Mouse (Mus musculus) heart, postnatal 25 days (tissue): Measurements from ENCODE around the gene Fkbp10. TPM values are rescaled to one million over a fixed set of nuclear protein-coding genes. Genes with fewer than 3 reads are reported as not detected.

Experiments
- DNase-seq: peaks from one replicate; pipeline ENCODE4 v3.0.0; 2022; ENCODE audit warnings: low spot score
- intact Hi-C: fragments of 180-260 bp; cut with DNase I; formaldehyde crosslinking; loops from one replicate; pipeline ENCODE4 v1.15.1; 2025
- total RNA-seq, 2 experiments: library from RNA; stranded (reverse); gene quantifications; 2 replicates each; pipeline ENCODE4 v1.2.3; 2021

Fkbp10 gene
- total RNA-seq, 2 experiments from 2014 or later = 12.2 to 14.4 TPM

GRCm38 (mm10) chr11:100406995-100407705 lies 8.3 kb upstream of the Fkbp10 start:
- intact Hi-C loops = no loop called here
- no peak for DNase-seq

- no peak for DNase-seq
- intact Hi-C loops = loop anchor here (1.0 kb wide), 1 partner anchor 46 kb away; no protein-coding TSS in a partner anchor
Observed at GRCm38 (mm10) chr11:100408076-100408834, 7.2 kb upstream of the Fkbp10 start.

GRCm38 (mm10) chr11:100408835-100409462 lies 6.5 kb upstream of the Fkbp10 start:
- no peak for DNase-seq
- intact Hi-C loops = loop anchor here (1.0 kb wide), 1 partner anchor 47 kb away; no protein-coding TSS in a partner anchor

GRCm38 (mm10) chr11:100409686-100410085 lies 5.8 kb upstream of the Fkbp10 start:
- intact Hi-C loops = no loop called here

GRCm38 (mm10) chr11:100411736-100412135 lies 3.8 kb upstream of the Fkbp10 start:
- intact Hi-C loops = no loop called here
- DNase-seq = no peak

More at GRCm38 (mm10) chr11:100409686-100410085, 5.8 kb upstream of the Fkbp10 start:
- no peak for DNase-seq

- intact Hi-C loops = no loop called here
- no peak for DNase-seq
Observed at GRCm38 (mm10) chr11:100413541-100413940, 2.0 kb upstream of the Fkbp10 start.

GRCm38 (mm10) chr11:100414021-100414913 lies 1.2 kb upstream of the Fkbp10 start, which contains the start of gene P3h4:
P3h4 (minus strand) TSS chr11:100414836.
- peak; percentile 76 for DNase-seq
- intact Hi-C loops = no loop called here

- intact Hi-C loops = no loop called here
- DNase-seq = no peak
Observed at GRCm38 (mm10) chr11:100421537-100421936, 6.0 kb downstream of the Fkbp10 start.

- no peak for DNase-seq
- intact Hi-C loops = no loop called here
Observed at GRCm38 (mm10) chr11:100423836-100424235, 8.3 kb downstream of the Fkbp10 start.

GRCm38 (mm10) chr11:100425851-100426250 lies 10.4 kb downstream of the Fkbp10 start:
- intact Hi-C loops = loop anchor here (2.0 kb wide), 2 partner anchors 47 to 129 kb away; partner anchors contain the start of gene Klhl11
- peak; percentile 38 for DNase-seq

- DNase-seq = no peak
- intact Hi-C loops = loop anchor here (2.0 kb wide), 2 partner anchors 46 to 128 kb away; partner anchors contain the start of gene Klhl11
Observed at GRCm38 (mm10) chr11:100426820-100427219, 11.3 kb downstream of the Fkbp10 start.

GRCm38 (mm10) chr11:100428612-100429199 lies 13.2 kb downstream of the Fkbp10 start:
- intact Hi-C loops = no loop called here
- no peak for DNase-seq

GRCm38 (mm10) chr11:100430052-100430451 lies 14.6 kb downstream of the Fkbp10 start:
- intact Hi-C loops = no loop called here
- no peak for DNase-seq

GRCm38 (mm10) chr11:100432002-100432401 lies 16.5 kb downstream of the Fkbp10 start:
- no peak for DNase-seq
- intact Hi-C loops = no loop called here

GRCm38 (mm10) chr11:100435678-100436246 lies 20.3 kb downstream of the Fkbp10 start:
- DNase-seq = no peak
- intact Hi-C loops = no loop called here

GRCm38 (mm10) chr11:100437901-100438300 lies 22.4 kb downstream of the Fkbp10 start:
- DNase-seq = no peak
- intact Hi-C loops = no loop called here

GRCm38 (mm10) chr11:100440691-100441522 lies 25.4 kb downstream of the Fkbp10 start:
- intact Hi-C loops = no loop called here

GRCm38 (mm10) chr11:100441797-100442196 lies 26.3 kb downstream of the Fkbp10 start, which contains the start of the genes Nt5c3b and Klhl10:
Nt5c3b (minus strand) TSS chr11:100441808.
Klhl10 (plus strand) TSS chr11:100441917.
- intact Hi-C loops = no loop called here
- DNase-seq = no peak

More at GRCm38 (mm10) chr11:100440691-100441522, 25.4 kb downstream of the Fkbp10 start:
- DNase-seq = peak; percentile 77
